Mouse (Mus musculus) limb, embryonic 15.5 days (tissue): ENCODE measurements around the gene Adam11. TPM values are rescaled to one million over a fixed set of nuclear protein-coding genes. Genes with fewer than 3 reads are reported as not detected.

Source experiments
- ATAC-seq: fragments of 200-750 bp; cut with Nextera tagmentation; 2 replicates; pipeline ENCODE4 v1.8.0; 2017; ENCODE audit warnings: low read depth, moderate TSS enrichment; ENCODE audit not compliant: insufficient number of reproducible peaks, low FRiP score, low TSS enrichment
- H3K27ac ChIP-seq: fragments of 300-500 bp; sonication (generic); 2 replicates; pipeline ENCODE4 v1.5.1; 2015; ENCODE audit warnings: moderate library complexity, mild to moderate bottlenecking, inconsistent platforms
- H3K27me3 ChIP-seq: fragments of 300-500 bp; sonication (generic); 2 replicates; pipeline ENCODE4 v1.6.1; 2015; ENCODE audit warnings: inconsistent platforms
- H3K36me3 ChIP-seq: fragments of 300-500 bp; sonication (generic); 2 replicates; pipeline ENCODE4 v1.6.1; 2015; ENCODE audit warnings: inconsistent platforms
- H3K4me1 ChIP-seq: fragments of 300-500 bp; sonication (generic); 2 replicates; pipeline ENCODE4 v1.6.1; 2015; ENCODE audit warnings: inconsistent platforms
- H3K4me2 ChIP-seq: fragments of 300-500 bp; sonication (generic); 2 replicates; pipeline ENCODE4 v1.6.1; 2015; ENCODE audit warnings: mild to moderate bottlenecking, inconsistent platforms
- H3K4me3 ChIP-seq: fragments of 300-500 bp; sonication (generic); 2 replicates; pipeline ENCODE4 v1.5.1; 2015; ENCODE audit warnings: mild to moderate bottlenecking, inconsistent platforms
- H3K9ac ChIP-seq: fragments of 300-500 bp; sonication (generic); 2 replicates; pipeline ENCODE4 v1.6.1; 2015; ENCODE audit warnings: inconsistent platforms
- H3K9me3 ChIP-seq: fragments of 300-500 bp; sonication (generic); 2 replicates; pipeline ENCODE4 v1.6.1; 2016; ENCODE audit warnings: inconsistent platforms
- WGBS: fragments of 180-500 bp; shearing (Covaris S2); methylation state at CpG from one replicate; pipeline ENCODE4 v1.1.7; 2015; 5-methylcytosine and 5-hydroxymethylcytosine counted together
- polyA plus RNA-seq: library from polyadenylated mRNA; unstranded; fragments of >200 nt; fragmentation: Nextera tagmentation; extraction: Ambion mirVana; gene quantifications from 2 replicates; pipeline ENCODE4 v1.2.1, GENCODE M21; 2015

Gene Adam11
- polyA plus RNA-seq, 1 experiment from 2014 or later = 5.1 TPM

- Histone ChIP-seq H3K27ac (peak within 1 kb of the TSS; percentile 99), H3K4me3 (peak within 1 kb of the TSS; percentile 77), H3K9ac (peak within 1 kb of the TSS; percentile 92), H3K9me3 (no peaks in the 10 kb centered on the region), H3K4me1 (peaks cover 25% of the 10 kb centered on the region), H3K27me3 (no peaks in the 10 kb centered on the region), H3K36me3 (no peaks in the 10 kb centered on the region), H3K4me2 (peak within 1 kb of the TSS; percentile 87)
- WGBS = under 1% methylated on average over 55 of the region's 97 CpGs
- ATAC-seq = peak; percentile 81
Measured at GRCm38 (mm10) chr11:102819021-102819782, 58.0 kb downstream of the Adam11 start, which contains the start of gene Gjc1. TSS of gene Gjc1 (minus strand) at chr11:102819700.

- no peak for ATAC-seq
- H3K4me1 ChIP-seq = peaks cover 25% of the 10 kb centered on the region
- H3K4me2 ChIP-seq = peak overlapping the region; percentile 87
- H3K36me3 ChIP-seq = no peaks in the 10 kb centered on the region
- no peaks in the 10 kb centered on the region for H3K9me3 ChIP-seq
- H3K27me3 ChIP-seq = no peaks in the 10 kb centered on the region
- no peak overlapping the region for H3K9ac ChIP-seq
- H3K4me3 ChIP-seq = peak overlapping the region; percentile 77
- 3% methylated on average over 14 of the region's 14 CpGs for WGBS
- H3K27ac ChIP-seq = peak overlapping the region; percentile 99
Measured at GRCm38 (mm10) chr11:102819783-102820385, 58.6 kb downstream of the Adam11 start.

GRCm38 (mm10) chr11:102820432-102820831, 59.2 kb downstream of the Adam11 start:
- Histone ChIP-seq H3K27ac (no peak overlapping the region), H3K27me3 (no peaks in the 10 kb centered on the region), H3K4me2 (no peak overlapping the region), H3K4me3 (no peak overlapping the region), H3K36me3 (no peaks in the 10 kb centered on the region), H3K4me1 (peaks cover 25% of the 10 kb centered on the region), H3K9me3 (no peaks in the 10 kb centered on the region), H3K9ac (no peak overlapping the region)
- WGBS = 15% methylated on average over 3 of the region's 3 CpGs
- ATAC-seq = no peak

- Histone ChIP-seq H3K36me3 (no peaks in the 10 kb centered on the region), H3K27ac (no peak overlapping the region), H3K4me1 (peaks cover 19% of the 10 kb centered on the region), H3K4me3 (no peak overlapping the region), H3K9me3 (no peaks in the 10 kb centered on the region), H3K27me3 (no peaks in the 10 kb centered on the region), H3K4me2 (no peak overlapping the region), H3K9ac (no peak overlapping the region)
- 49% methylated on average over 6 of the region's 6 CpGs for WGBS
- ATAC-seq = peak; percentile 49; the same call in 1 of the 2 replicates
Measured at GRCm38 (mm10) chr11:102821231-102821630, 60.0 kb downstream of the Adam11 start.

GRCm38 (mm10) chr11:102826476-102826875, 65.2 kb downstream of the Adam11 start:
- Histone ChIP-seq H3K27me3 (no peaks in the 10 kb centered on the region), H3K4me2 (no peak overlapping the region), H3K36me3 (no peaks in the 10 kb centered on the region), H3K9me3 (no peaks in the 10 kb centered on the region), H3K4me1 (no peaks in the 10 kb centered on the region), H3K27ac (no peak overlapping the region), H3K9ac (no peak overlapping the region), H3K4me3 (no peak overlapping the region)
- ATAC-seq = no peak
- 83% methylated on average over 2 of the region's 2 CpGs for WGBS

- ATAC-seq = no peak
- no peak overlapping the region for H3K9ac ChIP-seq
- H3K36me3 ChIP-seq = no peaks in the 10 kb centered on the region
- no peak overlapping the region for H3K4me2 ChIP-seq
- no peak overlapping the region for H3K27ac ChIP-seq
- H3K4me3 ChIP-seq = no peak overlapping the region
- no peaks in the 10 kb centered on the region for H3K27me3 ChIP-seq
- 41% methylated on average over 4 of the region's 4 CpGs for WGBS
- no peaks in the 10 kb centered on the region for H3K9me3 ChIP-seq
- no peaks in the 10 kb centered on the region for H3K4me1 ChIP-seq
Measured at GRCm38 (mm10) chr11:102827097-102827496, 65.9 kb downstream of the Adam11 start.

Other genes starting within 250 kb of the Adam11 start
- 46.2 and 56.5 TPM in 2 replicates for gene Gpatch8, start 205.0 kb upstream of the Adam11 start, polyA plus RNA-seq
- 10.7 and 11.3 TPM in 2 replicates for gene Gm11627, start 182.0 kb upstream of the Adam11 start, polyA plus RNA-seq
- 41.0 and 48.5 TPM in 2 replicates for gene Fzd2, start 157.0 kb upstream of the Adam11 start, polyA plus RNA-seq
- gene Meioc, start 97.7 kb upstream of the Adam11 start, polyA plus RNA-seq = 0.81 and 0.90 TPM in 2 replicates
- gene Ccdc43, start 63.7 kb upstream of the Adam11 start, polyA plus RNA-seq = 40.7 and 46.7 TPM in 2 replicates
- 46.3 and 57.6 TPM in 2 replicates for gene Gjc1, start 58.3 kb downstream of the Adam11 start, polyA plus RNA-seq
- 0.84 and 1.6 TPM in 2 replicates for gene Higd1b, start 74.4 kb downstream of the Adam11 start, polyA plus RNA-seq
- 141 and 146 TPM in 2 replicates for gene Eftud2, start 119.5 kb downstream of the Adam11 start, polyA plus RNA-seq
- gene Ccdc103, start 119.8 kb downstream of the Adam11 start, polyA plus RNA-seq = 0.48 and 0.81 TPM in 2 replicates
- not detected in 2 replicates for gene Fam187a, start 123.7 kb downstream of the Adam11 start, polyA plus RNA-seq
- gene Gfap, start 139.5 kb downstream of the Adam11 start, polyA plus RNA-seq = 0.28 and 0.65 TPM in 2 replicates
- 8.0 and 8.4 TPM in 2 replicates for gene Kif18b, start 163.7 kb downstream of the Adam11 start, polyA plus RNA-seq
- 0.81 and 1.2 TPM in 2 replicates for gene C1ql1, start 185.2 kb downstream of the Adam11 start, polyA plus RNA-seq